Mouse (Mus musculus): Measurements from ENCODE around the gene Kcnq4.

Kcnq4 gene

GRCm38 (mm10) chr4:120725516-120726090, 22.8 kb downstream of the Kcnq4 start:
- no peak for DNase-seq (ENCODE audit: low spot score in 2 of 2)

- DNase-seq (ENCODE audit: low spot score in 2 of 2), result no peak
These were observed 26.8 kb downstream of the Kcnq4 start for GRCm38 (mm10) chr4:120721574-120721973.

DNA sequence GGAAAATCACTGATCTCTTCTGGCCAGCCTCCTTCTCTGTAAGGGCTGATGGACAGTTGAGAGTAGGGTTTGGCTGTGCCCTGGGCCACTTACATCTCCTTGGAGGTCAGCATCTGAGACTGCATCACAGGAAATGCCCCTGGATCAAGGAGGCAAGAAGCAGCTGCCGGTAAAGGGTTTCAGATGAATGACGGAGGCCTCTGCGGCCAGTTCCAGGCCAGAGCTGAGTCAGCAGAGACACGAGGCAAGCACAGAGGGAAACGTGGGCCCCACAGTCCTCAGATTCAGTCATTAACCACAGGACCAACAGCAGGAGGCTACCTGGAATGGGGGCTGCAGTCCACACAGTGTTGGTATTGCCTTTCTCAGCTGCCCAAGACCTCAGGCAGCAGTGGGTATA, 29.3 kb downstream of the Kcnq4 start:
- no peak for DNase-seq (ENCODE audit: low spot score in 2 of 2)

- DNase-seq (ENCODE audit: low spot score in 2 of 2), result peak; percentile 43 to 64
These were observed 30.8 kb downstream of the Kcnq4 start for GRCm38 (mm10) chr4:120717591-120717990.

GRCm38 (mm10) chr4:120716765-120717164, 31.6 kb downstream of the Kcnq4 start:
- DNase-seq (ENCODE audit: low spot score in 2 of 2), result no peak

DNA sequence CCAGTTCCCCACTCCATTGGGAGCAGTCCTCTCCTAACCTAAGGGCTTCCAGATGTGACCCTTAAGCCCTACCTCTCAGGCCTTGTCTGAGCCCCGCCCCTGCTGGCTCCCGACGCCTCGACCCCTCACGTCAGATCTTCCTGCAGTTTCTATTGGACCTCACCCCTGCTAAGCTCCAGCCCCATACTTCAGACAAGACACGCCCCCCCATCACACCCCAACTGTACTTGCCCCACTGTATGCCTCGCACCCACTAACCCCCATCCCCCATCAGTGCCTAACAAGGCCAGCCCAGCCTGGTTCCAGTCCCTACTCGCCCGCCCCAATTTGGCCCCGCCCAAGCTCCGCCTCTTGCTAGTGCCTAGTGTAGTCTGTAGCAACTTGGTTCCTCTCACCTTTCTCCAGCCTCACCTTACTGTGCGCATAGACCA, 32.3 kb downstream of the Kcnq4 start:
- DNase-seq (ENCODE audit: low spot score in 2 of 2), result no peak

GRCm38 (mm10) chr4:120713856-120714497, 34.4 kb downstream of the Kcnq4 start:
- no peak for DNase-seq (ENCODE audit: low spot score in 2 of 2)

GRCm38 (mm10) chr4:120713021-120713420, 35.4 kb downstream of the Kcnq4 start:
- no peak for DNase-seq (ENCODE audit: low spot score in 2 of 2)

- no peak for DNase-seq (ENCODE audit: low spot score in 2 of 2)
These were observed 36.2 kb downstream of the Kcnq4 start for GRCm38 (mm10) chr4:120712236-120712635.

DNA sequence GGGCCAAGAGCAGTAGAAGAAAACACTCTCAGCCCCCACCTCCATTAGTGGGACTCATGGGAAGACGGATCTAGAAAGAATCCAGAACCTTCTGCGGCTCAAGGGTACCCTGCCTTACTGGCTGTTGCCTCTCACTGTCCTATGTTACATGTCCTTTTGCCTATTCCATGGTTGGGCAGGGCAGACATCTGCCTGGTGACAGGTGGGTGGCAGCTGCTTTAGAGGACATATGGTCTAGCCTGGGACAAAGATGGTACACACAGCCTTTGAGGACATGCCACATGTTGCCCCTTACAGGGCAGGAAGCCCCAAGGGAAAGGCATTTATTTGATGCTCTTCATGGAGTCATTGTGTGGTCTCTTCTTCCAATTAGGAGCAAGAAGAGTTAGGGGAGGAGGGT, 45.9 kb downstream of the Kcnq4 start:
- no peak for DNase-seq (ENCODE audit: low spot score in 2 of 2)

DNA sequence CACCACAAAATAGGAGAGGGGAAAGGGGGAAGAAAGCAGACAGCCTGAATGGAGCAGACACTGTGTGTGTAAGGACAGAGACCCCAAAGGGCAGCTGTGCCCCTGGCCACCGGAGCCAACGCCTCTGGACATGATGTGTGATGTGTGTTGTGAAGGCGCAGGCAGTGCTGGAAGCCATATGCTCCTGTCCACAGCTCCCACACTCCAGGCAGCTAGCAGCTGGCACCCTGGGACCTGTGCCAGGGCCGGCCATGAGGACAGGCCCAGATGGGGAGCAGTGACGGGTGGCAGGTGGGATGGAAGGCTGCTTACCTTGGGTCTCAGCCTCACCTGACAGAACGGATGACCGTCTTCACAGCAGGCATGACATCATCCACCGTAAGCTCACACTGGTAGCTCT, 46.4 kb downstream of the Kcnq4 start:
- peak; percentile 50 to 64 for DNase-seq (ENCODE audit: low spot score in 2 of 2)

- DNase-seq (ENCODE audit: low spot score in 2 of 2), result no peak
These were observed 47.2 kb downstream of the Kcnq4 start for GRCm38 (mm10) chr4:120701180-120701579.

DNA sequence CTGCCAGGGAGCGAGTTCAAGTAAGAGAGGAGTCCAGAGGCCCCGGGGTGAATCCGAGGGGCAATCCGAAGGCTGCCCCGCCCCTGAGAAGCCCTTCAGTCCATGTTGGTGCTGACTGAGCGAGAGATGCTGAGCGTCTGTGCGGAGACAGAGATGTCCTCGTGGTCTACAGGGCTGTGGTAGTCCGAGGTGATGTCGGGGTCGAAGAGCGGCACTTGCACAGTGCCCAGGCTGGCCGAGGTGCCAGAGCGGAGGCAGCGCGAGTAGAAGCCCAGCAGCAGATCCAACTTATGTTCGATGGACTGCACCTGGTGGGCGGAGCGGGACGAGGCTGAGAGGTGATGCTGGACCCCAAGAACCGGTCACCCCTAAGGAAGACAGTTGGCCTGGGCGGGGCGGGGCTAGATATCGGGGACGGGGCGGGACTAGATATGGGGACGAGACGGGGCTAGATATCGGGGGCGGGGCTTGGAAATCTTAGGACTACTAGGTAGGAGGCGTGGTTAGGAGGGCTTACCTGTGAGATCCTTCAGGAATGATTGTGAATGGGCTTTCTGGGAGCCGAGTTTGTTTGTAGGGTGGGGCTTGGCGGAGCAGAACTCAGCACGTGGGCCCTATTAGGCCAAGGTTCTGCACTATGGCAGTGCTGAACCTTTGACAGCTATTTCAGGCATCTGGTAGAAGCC, 50.5 kb downstream of the Kcnq4 start:
- DNase-seq (ENCODE audit: low spot score in 2 of 2), result no peak

GRCm38 (mm10) chr4:120697353-120697752, 51.1 kb downstream of the Kcnq4 start:
- no peak for DNase-seq (ENCODE audit: low spot score in 2 of 2)

DNA sequence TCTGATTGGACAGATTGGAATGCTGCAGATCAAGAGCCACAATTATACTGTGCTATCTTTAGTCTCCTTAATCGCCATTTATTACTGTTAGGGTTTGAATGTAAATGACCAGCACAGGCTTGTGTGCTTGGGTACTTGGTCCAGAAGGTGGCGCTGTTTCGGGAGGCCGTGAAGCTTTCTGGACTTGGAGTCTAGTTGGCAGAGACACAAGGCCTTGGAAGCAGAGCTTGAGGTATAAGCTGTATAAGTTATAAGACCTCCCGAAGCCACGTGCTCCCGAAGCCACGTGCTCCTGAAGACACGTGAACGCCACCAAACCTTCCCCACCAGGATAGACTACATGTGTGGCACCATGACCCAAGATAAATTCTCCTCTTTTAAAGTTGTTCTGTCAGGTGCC, 55.7 kb downstream of the Kcnq4 start:
- peak; percentile 48 to 53 for DNase-seq (ENCODE audit: low spot score in 2 of 2)

DNA sequence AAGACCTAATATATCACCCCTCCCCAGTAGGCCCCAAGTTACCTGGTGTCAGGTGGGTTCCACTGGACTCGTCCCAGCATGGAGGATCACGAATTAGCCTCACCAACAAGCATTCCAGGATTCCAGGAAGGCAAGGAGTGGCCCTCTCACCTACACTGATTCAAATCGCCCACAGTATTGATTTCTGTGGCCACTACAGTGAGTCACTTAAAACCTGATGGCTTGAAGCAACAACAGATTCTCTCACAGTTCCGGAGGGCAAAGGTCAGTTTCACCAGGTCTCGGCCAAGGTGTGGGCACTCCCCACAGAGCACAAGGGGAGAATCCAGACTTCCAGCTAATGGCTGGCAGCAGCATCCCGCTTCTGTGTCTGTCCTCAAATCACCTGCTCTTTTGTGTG, 59.1 kb downstream of the Kcnq4 start:
- no peak for DNase-seq (ENCODE audit: low spot score in 2 of 2)

DNA sequence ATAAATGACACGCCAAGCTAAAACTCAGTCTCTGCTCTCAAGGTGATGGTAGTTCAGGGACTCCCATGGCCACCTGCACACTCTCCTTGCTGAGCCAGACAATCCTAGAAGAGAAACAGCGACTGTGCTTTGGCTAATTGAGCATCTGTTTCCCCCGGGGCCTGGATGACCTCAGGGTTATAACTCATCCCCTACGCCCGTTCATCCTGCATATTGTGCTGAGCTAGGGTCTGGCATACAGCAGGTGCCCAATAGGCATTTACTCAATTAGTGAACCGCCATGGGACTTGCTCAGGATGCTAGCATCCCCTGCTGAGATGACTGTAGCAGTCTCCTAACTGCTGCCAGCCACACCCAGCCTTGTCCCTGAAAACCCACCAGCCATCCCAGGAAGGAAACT, 61.1 kb downstream of the Kcnq4 start:
- no peak for DNase-seq (ENCODE audit: low spot score in 2 of 2)

DNA sequence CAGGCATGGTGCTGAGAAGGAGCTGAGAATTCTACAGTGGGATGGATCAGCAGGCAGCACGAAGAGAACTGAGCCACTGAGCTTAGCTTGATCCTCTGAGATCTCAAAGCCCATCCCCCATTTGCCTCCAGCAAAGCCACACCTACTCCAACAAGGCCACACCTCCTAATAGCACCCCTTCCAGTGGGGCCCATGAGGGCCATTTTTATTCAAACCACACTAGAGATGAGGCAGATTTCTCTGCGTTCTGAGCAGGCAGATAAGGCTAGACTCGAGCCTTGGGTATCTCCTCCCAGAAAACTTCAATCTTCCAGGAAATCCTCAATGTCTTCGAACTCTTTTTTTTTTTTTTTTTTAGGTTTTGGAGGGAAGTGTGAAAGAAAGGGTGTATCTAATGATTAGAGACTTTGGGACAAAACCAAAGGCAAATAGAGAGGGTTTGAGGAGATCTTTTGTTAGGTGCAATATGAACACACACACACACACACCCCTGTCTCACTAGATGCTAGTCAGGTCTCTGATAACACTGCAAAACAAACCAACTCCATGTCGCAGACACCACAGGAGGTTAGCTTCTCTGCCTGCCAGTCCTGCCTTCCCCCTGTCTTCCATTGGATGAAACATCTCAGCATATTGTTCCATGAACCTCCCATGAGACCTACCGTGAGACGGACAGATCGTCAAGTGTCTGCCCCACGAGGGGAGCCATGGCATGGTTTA, 65.0 kb downstream of the Kcnq4 start:
- no peak for DNase-seq (ENCODE audit: low spot score in 2 of 2)

DNA sequence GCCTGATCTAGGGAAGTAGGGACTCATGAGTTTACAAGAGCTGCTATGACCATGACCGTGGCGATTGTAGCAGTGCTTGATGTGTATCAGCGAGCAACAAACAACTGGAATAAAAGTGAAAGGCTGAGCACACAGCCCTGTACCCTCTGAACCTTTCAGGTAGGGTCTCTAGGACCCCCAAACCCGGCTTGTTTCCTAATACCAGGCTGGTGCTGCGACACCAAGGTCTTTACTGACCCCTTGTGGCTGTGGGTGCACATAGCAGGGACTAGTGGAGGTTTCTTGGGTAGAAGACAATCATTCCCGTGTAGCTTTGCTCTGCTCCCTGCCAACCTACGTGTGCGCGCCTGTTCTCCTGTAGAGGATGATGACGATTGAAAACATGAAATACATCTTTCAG, 66.2 kb downstream of the Kcnq4 start:
- DNase-seq (ENCODE audit: low spot score in 2 of 2), result peak; percentile 71 to 74

DNA sequence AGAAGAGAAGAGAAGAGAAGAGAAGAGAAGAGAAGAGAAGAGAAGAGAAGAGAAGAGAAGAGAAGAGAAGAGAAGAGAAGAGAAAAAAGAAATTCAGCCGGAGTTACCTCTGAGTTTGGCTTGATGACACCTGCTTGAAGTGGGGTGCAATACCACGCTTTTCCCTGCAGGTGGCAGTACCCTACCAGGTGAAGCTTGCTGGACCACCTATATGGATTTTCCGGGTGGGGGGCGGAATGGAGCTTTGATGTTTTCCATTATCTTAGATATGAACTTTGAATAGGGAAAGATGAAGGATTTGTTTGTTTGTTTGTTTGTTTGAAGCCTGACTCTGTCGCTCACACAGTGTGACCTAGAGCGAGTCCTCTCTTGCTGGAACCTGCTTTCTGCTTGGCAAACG, 67.5 kb downstream of the Kcnq4 start:
- DNase-seq (ENCODE audit: low spot score in 2 of 2), result peak; percentile 33 to 39

GRCm38 (mm10) chr4:120675640-120676039, 72.8 kb downstream of the Kcnq4 start:
- no peak for DNase-seq (ENCODE audit: low spot score in 2 of 2)

DNA sequence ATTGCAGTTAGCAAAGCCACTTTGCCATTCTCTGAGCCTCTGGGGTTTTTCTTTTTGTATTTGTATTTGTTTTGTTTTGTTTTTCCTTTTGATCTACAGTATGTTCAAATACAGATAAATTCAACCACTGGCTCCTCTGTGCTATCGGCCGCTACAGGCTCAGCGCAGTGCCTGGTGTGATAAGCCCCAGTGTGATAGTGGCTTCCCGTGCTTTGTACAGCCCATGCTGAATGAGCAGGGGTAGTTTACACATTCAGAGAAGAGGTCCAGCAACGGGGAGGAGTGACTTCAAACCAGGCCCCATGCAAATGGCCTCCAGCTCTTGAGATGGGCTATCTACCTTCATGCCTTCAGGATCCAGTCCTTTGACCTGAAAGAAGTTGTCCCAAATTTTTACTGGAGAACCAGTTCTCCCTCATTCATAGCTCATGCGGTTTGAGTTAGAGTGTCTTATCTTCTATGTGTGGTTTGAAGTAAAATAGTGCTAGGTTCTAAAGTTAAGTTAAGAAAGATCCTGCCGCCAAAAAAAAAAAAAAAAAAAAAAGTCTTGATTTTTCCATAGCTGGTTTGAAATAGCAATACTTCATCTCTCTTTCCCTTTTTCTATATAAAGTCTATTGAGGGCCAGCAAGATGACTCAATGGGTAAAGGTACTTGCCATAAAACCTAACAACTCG, 73.5 kb downstream of the Kcnq4 start:
- DNase-seq (ENCODE audit: low spot score in 2 of 2), result no peak
